Mouse (Mus musculus) lung, embryonic 16.5 days (tissue): ENCODE measurements at regions not wholly inside any gene's neighbourhood (a gene's known extent, or its start where the extent isn't known, plus 50 kb on each side); places are given as distances from the start of the nearest gene placed in this dataset.

Experiments used
- ATAC-seq: fragments of 200-750 bp; cut with Nextera tagmentation; 2 replicates; pipeline ENCODE4 v1.8.0; 2017; ENCODE audit warnings: low read depth, mild to moderate bottlenecking, moderate library complexity
- H3K27ac ChIP-seq: fragments of 300-500 bp; sonication (generic); 2 replicates; pipeline ENCODE4 v1.5.1; 2014; ENCODE audit warnings: mild to moderate bottlenecking, control low read depth, low read length
- H3K27me3 ChIP-seq: fragments of 300-500 bp; sonication (generic); 2 replicates; pipeline ENCODE4 v1.6.1; 2014; ENCODE audit warnings: low read depth, low read length, mixed read lengths; ENCODE audit not compliant: control insufficient read depth, insufficient read depth
- H3K36me3 ChIP-seq: fragments of 300-500 bp; sonication (generic); 2 replicates; pipeline ENCODE4 v1.6.1; 2014; ENCODE audit warnings: low read length; ENCODE audit not compliant: control insufficient read depth, insufficient read depth
- H3K4me1 ChIP-seq: fragments of 300-500 bp; sonication (generic); replicated peaks from 2 replicates; pipeline ENCODE4 v1.6.1; 2014; ENCODE audit warnings: low read length, mixed read lengths; ENCODE audit not compliant: control insufficient read depth, insufficient read depth
- H3K4me2 ChIP-seq: fragments of 300-500 bp; sonication (generic); 2 replicates; pipeline ENCODE4 v1.6.1; 2014; ENCODE audit warnings: low read depth, low read length, control low read depth
- H3K4me3 ChIP-seq: fragments of 300-500 bp; sonication (generic); 2 replicates; pipeline ENCODE4 v1.5.1; 2014; ENCODE audit warnings: mild to moderate bottlenecking, low read length, control low read depth
- H3K9ac ChIP-seq: fragments of 300-500 bp; sonication (generic); 2 replicates; pipeline ENCODE4 v1.6.1; 2014; ENCODE audit warnings: low read length, control low read depth
- H3K9me3 ChIP-seq: fragments of 300-500 bp; sonication (generic); 2 replicates; pipeline ENCODE4 v1.6.1; 2016; ENCODE audit warnings: low read length; ENCODE audit not compliant: control insufficient read depth
- WGBS: fragments of 180-500 bp; shearing (Covaris S2); extraction: QIAGEN DNeasy Blood & Tissue Kit; methylation state at CpG from one replicate; pipeline ENCODE4 v1.1.7; 2014; 5-methylcytosine and 5-hydroxymethylcytosine counted together

- no peak overlapping the region for H3K4me2 ChIP-seq
- 51% methylated on average over 3 of the region's 3 CpGs for WGBS
- H3K4me1 ChIP-seq: no peaks in the 10 kb centered on the region
- H3K27ac ChIP-seq: no peak overlapping the region
- no peak overlapping the region for H3K9ac ChIP-seq
- no peaks in the 10 kb centered on the region for H3K9me3 ChIP-seq
- H3K4me3 ChIP-seq: no peak overlapping the region
- H3K27me3 ChIP-seq: no peaks in the 10 kb centered on the region
- no peaks in the 10 kb centered on the region for H3K36me3 ChIP-seq
- peak; percentile 93 for ATAC-seq
Measured at GRCm38 (mm10) chr15:67979451-67979850, 1478.7 kb upstream of the Lrrc6 start.

DNA sequence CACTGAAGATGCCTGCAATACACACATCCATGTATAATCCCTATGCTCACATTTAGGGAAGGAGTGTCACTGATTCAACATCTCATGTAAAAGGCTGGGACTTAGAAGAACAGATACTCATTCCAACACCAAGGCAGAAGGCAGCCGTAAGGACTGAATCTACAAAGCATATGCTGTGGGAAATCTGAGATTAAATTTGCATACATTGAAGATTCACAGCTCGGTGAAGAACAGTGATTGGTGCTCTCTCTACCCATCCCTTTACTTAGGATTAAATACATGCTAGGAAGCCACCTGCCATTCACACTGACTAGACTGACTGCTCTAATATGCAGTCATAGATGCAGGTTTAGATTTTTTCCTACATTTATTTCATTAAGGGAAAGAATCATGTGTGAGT is 1476.5 kb upstream of the Lrrc6 start:
- H3K4me3 ChIP-seq: no peak overlapping the region
- H3K4me1 ChIP-seq: no peaks in the 10 kb centered on the region
- H3K36me3 ChIP-seq: no peaks in the 10 kb centered on the region
- H3K9ac ChIP-seq: no peak overlapping the region
- H3K4me2 ChIP-seq: no peak overlapping the region
- WGBS: 90% methylated on average over 2 of the region's 2 CpGs
- ATAC-seq: no peak
- no peaks in the 10 kb centered on the region for H3K27me3 ChIP-seq
- H3K27ac ChIP-seq: no peak overlapping the region
- H3K9me3 ChIP-seq: no peaks in the 10 kb centered on the region

- ATAC-seq: no peak
- Histone ChIP-seq H3K27ac (no peak overlapping the region), H3K9me3 (no peaks in the 10 kb centered on the region), H3K9ac (no peak overlapping the region), H3K4me3 (no peak overlapping the region), H3K36me3 (no peaks in the 10 kb centered on the region), H3K4me2 (no peak overlapping the region), H3K4me1 (no peaks in the 10 kb centered on the region), H3K27me3 (no peaks in the 10 kb centered on the region)
- WGBS: 45% methylated on average over 3 of the region's 3 CpGs
Measured at GRCm38 (mm10) chr15:67971998-67972397, 1471.3 kb upstream of the Lrrc6 start.

DNA sequence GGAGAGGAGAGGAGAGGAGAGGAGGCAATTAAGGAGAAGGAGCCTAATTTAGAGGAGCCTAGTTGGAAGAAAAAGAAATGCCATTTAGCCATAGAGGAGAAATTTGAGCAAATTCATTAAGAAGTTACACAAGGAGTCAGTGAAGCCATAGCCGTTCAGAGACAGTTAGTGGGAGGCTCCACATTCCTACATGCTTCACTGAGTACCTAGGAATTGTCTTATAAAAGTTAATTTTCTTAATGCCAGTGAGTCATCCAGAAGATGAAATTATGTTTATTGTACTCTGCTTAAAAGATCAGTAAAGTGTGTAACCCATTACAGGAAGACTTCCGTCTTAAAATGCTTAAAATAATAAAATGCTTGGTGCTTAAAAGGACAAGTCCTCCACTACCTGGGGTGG is 1453.5 kb upstream of the Lrrc6 start:
- Histone ChIP-seq H3K4me1 (no peaks in the 10 kb centered on the region), H3K27me3 (no peaks in the 10 kb centered on the region), H3K27ac (no peak overlapping the region), H3K36me3 (no peaks in the 10 kb centered on the region), H3K4me3 (no peak overlapping the region), H3K4me2 (no peak overlapping the region), H3K9me3 (no peaks in the 10 kb centered on the region), H3K9ac (no peak overlapping the region)
- WGBS: 62% methylated on average over 2 of the region's 2 CpGs
- ATAC-seq: no peak

DNA sequence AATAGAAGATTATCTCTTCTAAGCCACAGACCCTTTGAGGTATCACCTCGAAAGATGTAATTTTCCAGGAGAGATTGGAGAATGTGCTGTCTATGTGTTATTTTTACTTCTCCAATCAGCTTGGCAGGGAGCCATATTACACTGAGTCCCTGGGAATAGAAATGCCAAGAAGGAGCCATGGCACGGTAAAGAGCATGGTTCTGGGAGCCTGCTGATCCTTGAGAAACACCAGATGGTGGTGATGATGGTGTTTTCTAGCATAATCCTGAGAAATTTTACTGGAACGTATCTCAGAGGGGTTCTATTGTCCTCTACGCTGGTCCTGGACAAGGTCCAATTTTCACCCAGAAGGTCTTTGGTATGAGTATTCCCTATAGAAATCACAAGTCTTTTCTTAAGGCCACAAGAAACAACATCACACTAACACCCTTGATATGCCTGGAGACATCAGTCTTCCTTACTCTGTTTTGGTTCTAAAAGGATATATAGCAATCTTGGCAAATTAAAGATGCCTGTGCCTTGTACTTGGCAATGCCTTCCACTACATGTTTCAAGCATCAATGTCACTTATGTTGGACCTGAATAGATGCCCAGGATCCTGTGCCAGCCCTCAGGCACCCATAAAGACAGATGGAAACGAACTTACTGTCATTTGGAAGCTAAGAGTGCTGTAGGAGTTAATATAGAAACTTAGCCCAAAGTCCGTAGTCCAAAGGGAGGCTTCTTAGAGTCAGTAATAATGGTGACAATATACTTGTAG is 1449.8 kb upstream of the Lrrc6 start:
- H3K27ac ChIP-seq: no peak overlapping the region
- 59% methylated on average over 6 of the region's 6 CpGs for WGBS
- no peak overlapping the region for H3K9ac ChIP-seq
- H3K4me1 ChIP-seq: no peaks in the 10 kb centered on the region
- H3K4me3 ChIP-seq: no peak overlapping the region
- H3K27me3 ChIP-seq: no peaks in the 10 kb centered on the region
- H3K36me3 ChIP-seq: no peaks in the 10 kb centered on the region
- ATAC-seq: no peak
- no peaks in the 10 kb centered on the region for H3K9me3 ChIP-seq
- no peak overlapping the region for H3K4me2 ChIP-seq

DNA sequence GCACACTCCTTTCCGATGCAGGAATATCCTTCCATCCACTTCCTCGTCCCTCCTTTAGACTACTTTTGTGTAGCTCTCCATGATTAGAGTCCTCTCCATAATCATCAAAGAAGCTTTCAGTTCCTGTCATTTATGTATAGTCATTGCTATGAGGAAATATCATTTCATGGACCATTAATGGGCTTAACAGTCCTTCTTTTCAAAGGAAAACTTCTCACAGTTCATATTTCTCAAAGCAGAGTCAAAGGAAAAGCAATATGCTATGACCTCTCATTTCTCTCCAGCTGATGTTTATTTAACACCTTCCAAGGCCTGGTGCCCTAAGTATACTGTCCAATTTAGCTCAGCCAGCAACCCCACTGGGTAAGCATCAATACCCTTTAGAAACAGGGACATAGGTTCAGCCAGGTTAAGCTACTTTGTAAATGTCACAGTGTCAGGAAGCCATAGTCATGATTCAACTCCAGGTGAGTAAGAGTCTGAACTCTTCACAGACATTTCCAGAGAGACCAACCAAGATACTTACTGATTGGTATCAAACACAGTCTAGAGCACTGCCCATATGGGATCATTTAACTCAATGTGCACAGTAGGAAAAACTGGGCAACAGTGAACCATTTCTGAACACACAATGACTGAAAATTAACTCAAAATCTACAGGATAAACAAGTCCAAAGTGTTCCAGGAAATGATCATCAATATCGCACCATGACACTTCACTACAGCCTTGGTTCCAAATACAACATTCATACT is 1443.8 kb upstream of the Lrrc6 start:
- H3K4me3 ChIP-seq: no peak overlapping the region
- no peaks in the 10 kb centered on the region for H3K27me3 ChIP-seq
- H3K4me1 ChIP-seq: no peaks in the 10 kb centered on the region
- no peaks in the 10 kb centered on the region for H3K9me3 ChIP-seq
- no peak overlapping the region for H3K27ac ChIP-seq
- 50% methylated on average over 3 of the region's 3 CpGs for WGBS
- ATAC-seq: peak; percentile 87
- H3K4me2 ChIP-seq: no peak overlapping the region
- H3K9ac ChIP-seq: no peak overlapping the region
- H3K36me3 ChIP-seq: no peaks in the 10 kb centered on the region

DNA sequence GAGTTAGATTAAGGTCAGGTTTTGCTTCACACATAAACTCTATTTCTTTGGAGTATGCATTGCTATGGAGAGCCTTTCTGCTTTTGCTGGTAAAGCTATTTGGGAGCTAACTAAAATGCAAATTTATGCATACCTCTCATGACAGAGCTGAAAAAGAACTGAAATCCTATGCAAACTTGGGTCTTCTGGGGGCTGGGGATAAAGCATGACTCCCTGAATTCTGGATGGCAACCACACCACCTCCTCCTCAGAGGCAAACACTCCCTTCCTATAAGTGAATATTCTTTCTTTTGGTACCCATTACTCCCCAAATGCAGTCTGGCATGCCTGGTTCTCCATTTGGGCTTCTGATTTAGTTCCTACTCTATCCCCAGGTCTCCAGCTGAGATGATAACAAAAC is 1442.3 kb upstream of the Lrrc6 start:
- no peak overlapping the region for H3K9ac ChIP-seq
- no peak for ATAC-seq
- H3K27me3 ChIP-seq: no peaks in the 10 kb centered on the region

DNA sequence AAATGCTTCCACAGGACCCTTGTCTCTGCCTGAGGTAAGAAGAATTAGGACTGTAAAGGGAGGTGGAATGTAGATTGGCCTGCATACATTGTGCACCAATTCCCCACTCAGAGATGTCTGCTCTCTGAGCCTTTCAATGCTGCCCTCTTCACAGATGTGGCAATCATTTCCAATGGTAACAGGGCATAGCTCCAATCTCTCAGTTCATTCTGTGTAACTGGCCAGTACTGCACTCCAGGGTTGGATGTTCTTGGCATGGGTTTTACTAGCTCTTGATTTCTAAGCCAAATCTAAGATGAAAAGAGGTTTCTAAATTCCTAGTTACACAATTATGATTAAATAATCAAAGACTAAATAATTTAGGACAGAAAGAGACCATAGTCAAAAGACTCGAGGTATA is 1439.8 kb upstream of the Lrrc6 start:
- WGBS: 51% methylated on average over 1 of the region's 1 CpGs
- Histone ChIP-seq H3K27ac (no peak overlapping the region), H3K4me2 (no peak overlapping the region), H3K27me3 (no peaks in the 10 kb centered on the region), H3K9ac (no peak overlapping the region), H3K4me1 (no peaks in the 10 kb centered on the region), H3K9me3 (no peaks in the 10 kb centered on the region), H3K36me3 (no peaks in the 10 kb centered on the region), H3K4me3 (no peak overlapping the region)
- peak; percentile 53 for ATAC-seq

More for the DNA sequence above, 1442.3 kb upstream of the Lrrc6 start:
- H3K4me3 ChIP-seq: no peak overlapping the region
- H3K4me2 ChIP-seq: no peak overlapping the region
- H3K36me3 ChIP-seq: no peaks in the 10 kb centered on the region
- no peaks in the 10 kb centered on the region for H3K9me3 ChIP-seq
- H3K4me1 ChIP-seq: no peaks in the 10 kb centered on the region
- no peak overlapping the region for H3K27ac ChIP-seq

DNA sequence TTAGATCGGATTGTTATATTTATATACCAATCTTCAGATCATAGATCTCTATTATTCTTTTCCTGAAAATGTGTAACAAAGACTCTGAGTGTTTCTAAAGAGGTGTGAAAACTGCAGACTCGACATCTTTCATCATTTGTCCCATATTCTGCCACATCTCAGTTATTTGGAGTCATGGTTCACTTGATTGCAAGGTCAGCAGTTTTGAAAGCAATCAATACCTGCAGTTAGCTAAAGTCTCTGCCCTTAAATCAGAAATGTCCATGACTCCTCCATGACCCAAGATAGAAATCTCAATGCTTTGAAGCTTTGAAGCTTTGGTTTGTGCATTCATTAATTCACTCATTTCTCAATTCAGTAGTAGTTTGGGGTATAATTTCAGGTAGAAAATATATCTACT is 1424.2 kb upstream of the Lrrc6 start:
- H3K4me1 ChIP-seq: no peaks in the 10 kb centered on the region
- no peak for ATAC-seq
- H3K27me3 ChIP-seq: no peaks in the 10 kb centered on the region
- H3K9ac ChIP-seq: no peak overlapping the region
- no peak overlapping the region for H3K4me3 ChIP-seq
- H3K4me2 ChIP-seq: no peak overlapping the region
- H3K36me3 ChIP-seq: no peaks in the 10 kb centered on the region
- no peaks in the 10 kb centered on the region for H3K9me3 ChIP-seq
- H3K27ac ChIP-seq: no peak overlapping the region
- WGBS: 61% methylated on average over 2 of the region's 2 CpGs
